Mouse (Mus musculus): ENCODE measurements at regions not wholly inside any gene's neighbourhood (a gene's known extent, or its start where the extent isn't known, plus 50 kb on each side); places are given as distances from the start of the nearest gene placed in this dataset.

- in situ Hi-C loops (cut with MboI, MseI), result no loop called here
These were observed 1306.9 kb upstream of the A1bg start for GRCm38 (mm10) chr15:62229491-62230283.

DNA sequence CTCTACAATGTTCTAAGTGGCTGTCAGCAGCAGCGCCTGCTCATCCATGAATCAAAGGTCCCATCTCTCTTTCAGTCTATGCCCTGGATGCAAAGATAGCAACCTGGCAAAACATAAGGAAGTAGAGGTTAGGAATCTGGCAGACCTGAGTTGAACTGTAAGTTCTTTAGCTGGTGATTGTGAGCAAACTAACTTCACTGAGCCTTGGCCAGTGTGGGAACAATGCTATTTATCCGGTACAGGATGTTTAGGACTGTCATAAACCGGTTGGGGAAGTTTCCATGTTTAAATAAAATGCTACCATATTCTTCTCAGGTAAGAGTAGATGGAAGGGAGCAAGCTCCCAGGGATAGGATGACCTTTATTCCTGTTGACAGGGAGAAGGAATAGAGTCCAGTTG is 1306.2 kb upstream of the A1bg start:
- in situ Hi-C loops (cut with MboI, MseI), result no loop called here

GRCm38 (mm10) chr15:62224798-62225197 is 1302.0 kb upstream of the A1bg start:
- in situ Hi-C loops (cut with MboI, MseI), result no loop called here

- in situ Hi-C loops (cut with MboI, MseI), result no loop called here
These were observed 1301.4 kb upstream of the A1bg start for GRCm38 (mm10) chr15:62224191-62224590.

DNA sequence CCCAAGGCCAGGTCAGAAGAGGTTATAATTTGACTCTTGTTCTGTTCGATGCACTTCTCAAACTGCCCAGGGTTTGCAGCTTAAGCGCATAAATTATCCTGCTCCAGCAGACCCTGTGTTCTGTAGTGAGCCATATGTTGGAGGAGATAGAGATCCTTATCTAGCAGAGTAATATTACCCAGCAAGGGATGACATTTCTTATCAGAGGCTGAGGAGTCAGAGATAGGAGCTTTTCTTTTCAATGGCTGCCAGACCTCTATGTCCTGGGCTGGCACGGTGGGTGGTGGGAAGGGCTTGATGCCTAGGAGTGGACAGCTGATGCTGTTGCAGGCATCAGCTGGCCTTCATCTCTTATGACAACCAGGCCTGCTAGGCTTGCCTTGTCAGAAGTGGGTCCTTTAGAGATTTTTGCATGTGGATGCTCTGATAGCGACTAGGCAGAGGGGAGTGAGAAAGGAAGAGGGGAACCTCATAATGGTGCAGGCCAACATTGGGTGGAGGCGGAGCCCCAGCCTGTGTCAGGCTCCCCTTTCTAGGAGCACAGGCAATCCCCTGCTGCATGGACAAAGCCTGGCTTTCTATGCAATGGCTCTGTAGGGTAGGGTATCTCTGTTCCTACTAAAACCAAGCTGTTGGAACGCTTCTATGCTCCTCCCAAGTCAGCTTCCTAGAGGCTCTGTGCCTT is 1300.5 kb upstream of the A1bg start:
- in situ Hi-C loops (cut with MboI, MseI), result no loop called here

- in situ Hi-C loops (cut with MboI, MseI), result no loop called here
These were observed 1299.9 kb upstream of the A1bg start for GRCm38 (mm10) chr15:62222731-62223130.

GRCm38 (mm10) chr15:62222201-62222600 is 1299.4 kb upstream of the A1bg start:
- in situ Hi-C loops (cut with MboI, MseI), result no loop called here

DNA sequence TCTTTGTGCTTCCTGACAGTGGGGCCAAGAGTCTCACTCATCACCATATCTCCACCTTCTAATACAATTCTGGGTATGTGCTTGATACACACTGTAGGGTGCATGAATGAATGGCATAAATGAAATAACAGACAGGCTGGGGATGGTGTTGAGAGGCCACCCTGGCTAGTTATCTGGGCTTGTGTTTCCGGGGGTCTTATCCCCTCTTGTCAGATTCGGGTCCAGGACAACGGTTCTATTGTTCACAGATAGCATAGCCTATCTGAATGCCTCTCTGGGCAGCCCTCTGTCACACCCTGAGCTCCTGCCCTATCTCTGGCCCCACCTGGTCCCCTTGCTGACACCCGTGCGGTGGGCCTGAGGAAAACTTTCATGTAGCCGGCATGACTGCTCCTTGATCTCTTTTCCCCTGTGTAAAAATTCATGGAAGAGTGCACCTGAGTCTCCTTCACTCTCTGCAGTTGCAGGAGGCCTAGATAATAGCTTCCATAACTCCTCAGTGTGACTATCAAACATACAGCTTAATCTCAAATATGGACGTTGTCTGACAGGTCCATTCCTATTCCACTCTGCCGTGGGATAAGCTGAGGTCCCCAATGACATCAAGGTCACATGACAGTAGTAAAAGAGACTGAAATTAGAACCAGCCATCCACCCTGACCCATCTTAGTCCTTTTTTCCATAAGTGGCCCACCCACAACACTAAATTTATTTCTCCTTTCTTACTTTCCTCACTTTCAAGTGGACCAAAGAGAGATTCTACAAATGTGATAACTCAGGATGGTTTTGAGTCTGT is 1298.4 kb upstream of the A1bg start:
- in situ Hi-C loops (cut with MboI, MseI), result no loop called here

- in situ Hi-C loops (cut with MboI, MseI), result no loop called here
These were observed 1297.8 kb upstream of the A1bg start for GRCm38 (mm10) chr15:62220620-62221019.

- in situ Hi-C loops (cut with MboI, MseI), result no loop called here
These were observed 1297.2 kb upstream of the A1bg start for GRCm38 (mm10) chr15:62219934-62220540.

- in situ Hi-C loops (cut with MboI, MseI), result no loop called here
These were observed 1295.7 kb upstream of the A1bg start for GRCm38 (mm10) chr15:62218346-62219080.

GRCm38 (mm10) chr15:62216688-62217477 is 1294.1 kb upstream of the A1bg start:
- in situ Hi-C loops (cut with MboI, MseI), result no loop called here

DNA sequence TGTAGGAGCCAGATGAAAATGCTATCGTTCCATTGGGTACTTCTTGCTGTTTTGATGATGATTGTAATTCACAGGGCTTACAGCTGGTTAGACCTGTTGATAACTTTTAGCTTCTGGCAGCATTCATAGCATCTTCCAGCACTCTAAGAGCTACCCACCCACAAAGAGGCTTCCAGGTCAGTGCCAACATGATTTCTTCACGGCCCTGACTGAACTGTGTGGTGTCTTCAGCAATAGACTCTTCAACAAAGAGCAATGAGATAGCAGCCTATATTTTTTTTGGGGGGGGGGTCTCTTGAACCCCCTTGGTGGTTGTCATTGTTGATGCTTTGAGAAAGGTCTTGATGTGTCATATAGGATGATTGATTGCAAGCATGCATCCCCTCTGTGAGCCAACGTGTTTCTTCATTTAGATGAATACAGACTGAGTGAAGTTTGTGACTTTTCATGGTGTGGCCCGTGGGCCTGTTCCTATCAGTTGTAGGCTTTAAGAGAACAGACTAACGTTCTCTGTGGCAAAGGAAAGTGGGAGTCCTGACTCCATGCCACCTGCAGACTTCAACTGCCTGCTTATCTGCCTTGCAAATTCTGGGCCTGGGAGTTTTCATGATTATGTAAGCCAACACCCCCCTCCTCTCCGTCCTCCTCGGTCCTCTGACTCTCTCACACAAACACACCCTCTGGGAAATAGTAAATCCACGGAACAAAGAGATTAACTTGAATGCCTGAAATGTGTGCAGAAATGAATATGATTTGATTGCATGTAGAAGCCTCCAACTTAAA is 1293.0 kb upstream of the A1bg start:
- in situ Hi-C loops (cut with MboI, MseI), result no loop called here

- in situ Hi-C loops (cut with MboI, MseI), result no loop called here
These were observed 1291.5 kb upstream of the A1bg start for GRCm38 (mm10) chr15:62214300-62214699.

DNA sequence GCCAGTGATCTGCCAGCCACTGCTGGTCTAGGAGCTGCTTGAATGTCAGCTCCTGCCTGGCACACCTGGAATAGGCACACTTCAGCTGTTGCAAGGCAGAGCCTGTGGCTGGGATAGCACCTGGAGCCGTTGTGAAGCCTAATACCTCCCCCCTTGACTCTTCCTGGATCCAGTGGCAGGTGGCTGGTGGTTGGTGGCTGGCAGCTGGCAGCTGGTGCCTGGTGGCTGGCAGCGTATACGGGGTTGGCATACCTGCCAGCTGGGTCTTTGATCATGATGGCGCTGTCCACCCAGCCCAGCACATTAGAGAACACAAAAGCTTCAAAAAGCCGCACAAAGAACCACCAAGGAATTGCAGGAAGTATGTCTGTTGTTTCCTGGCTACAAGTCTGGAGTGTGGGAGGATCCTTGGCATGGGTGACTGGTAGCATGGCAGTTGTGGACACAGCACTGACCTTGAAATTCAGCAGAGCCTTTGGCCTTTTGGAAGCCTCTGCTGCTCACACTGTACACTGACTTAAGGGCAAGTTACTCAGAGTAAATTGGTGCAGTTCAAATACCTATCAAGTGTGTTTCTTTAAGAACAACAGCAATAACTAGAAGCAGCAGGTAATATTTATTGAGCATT is 1289.6 kb upstream of the A1bg start:
- in situ Hi-C loops (cut with MboI, MseI), result no loop called here

DNA sequence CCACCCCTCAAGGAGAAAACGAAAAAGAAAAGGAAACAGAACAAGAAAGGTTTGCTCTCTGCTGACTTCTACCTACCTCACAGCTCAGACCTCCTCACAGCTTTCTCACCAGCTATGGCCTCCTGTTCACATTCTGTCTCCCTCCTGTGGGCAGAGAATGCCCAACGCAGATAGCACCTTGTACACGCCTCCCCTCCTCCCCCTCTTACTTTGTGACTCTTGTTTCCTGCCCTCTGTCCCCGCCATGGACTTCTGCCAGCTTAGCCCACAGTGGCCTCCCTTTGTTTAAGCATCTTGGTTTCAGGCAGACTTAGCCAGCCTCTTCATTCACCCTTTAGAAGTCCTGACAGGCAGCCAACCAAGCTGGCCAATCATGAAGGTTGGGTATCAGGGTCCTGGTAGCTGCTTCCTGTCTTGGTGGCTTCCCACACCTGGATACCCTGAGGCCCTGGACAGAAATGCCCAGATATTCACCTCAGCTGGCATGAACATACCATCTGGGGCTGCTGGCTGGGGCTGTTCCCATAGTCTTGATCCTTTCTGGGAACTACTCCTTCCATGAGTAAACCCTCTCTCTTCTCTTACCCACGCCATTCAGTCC is 1287.2 kb upstream of the A1bg start:
- in situ Hi-C loops (cut with MboI, MseI), result no loop called here

- in situ Hi-C loops (cut with MboI, MseI), result no loop called here
These were observed 1286.5 kb upstream of the A1bg start for GRCm38 (mm10) chr15:62209296-62209695.

DNA sequence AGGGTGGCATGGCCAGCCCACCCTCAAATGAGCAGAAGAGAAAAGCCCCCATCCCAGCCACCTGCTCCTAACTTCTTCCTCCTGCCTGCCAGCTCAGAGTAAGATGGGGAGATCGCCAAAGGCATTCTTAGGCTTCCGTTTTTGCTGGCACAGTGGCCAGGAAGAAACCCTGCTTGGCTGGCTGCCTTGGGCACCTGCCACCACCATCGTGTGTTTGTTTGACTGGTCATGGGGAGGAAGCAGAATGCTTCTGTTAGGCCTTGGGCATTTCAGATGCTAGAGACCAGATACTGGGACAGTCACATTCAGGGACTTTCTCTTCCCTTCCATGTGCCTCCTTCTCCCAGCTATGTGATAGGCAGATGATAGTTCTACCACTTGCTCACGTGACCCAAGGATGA is 1283.7 kb upstream of the A1bg start:
- in situ Hi-C loops (cut with MboI, MseI), result no loop called here

Data from T-helper 2 cell (primary cell).